Mouse (Mus musculus) neural tube, embryonic 12.5 days (tissue): Measurements from ENCODE around the gene Slit3. TPM values are rescaled to one million over a fixed set of nuclear protein-coding genes. Genes with fewer than 3 reads are reported as not detected.

Experiments used
- ATAC-seq: fragments of 200-750 bp; cut with Nextera tagmentation; 2 replicates; pipeline ENCODE4 v1.8.0; 2017; ENCODE audit warnings: low read depth, mild to moderate bottlenecking, moderate TSS enrichment, moderate library complexity; ENCODE audit not compliant: low FRiP score
- H3K27ac ChIP-seq: fragments of 300-500 bp; sonication (generic); 2 replicates; pipeline ENCODE4 v1.5.1; 2016
- H3K27me3 ChIP-seq: fragments of 300-500 bp; sonication (generic); replicated peaks from 2 replicates; pipeline ENCODE4 v1.6.1; 2016; ENCODE audit warnings: mild to moderate bottlenecking
- H3K36me3 ChIP-seq: fragments of 300-500 bp; sonication (generic); 2 replicates; pipeline ENCODE4 v1.6.1; 2016; ENCODE audit warnings: mild to moderate bottlenecking
- H3K4me1 ChIP-seq: fragments of 300-500 bp; sonication (generic); 2 replicates; pipeline ENCODE4 v1.6.1; 2016
- H3K4me2 ChIP-seq: fragments of 300-500 bp; sonication (generic); replicated peaks from 2 replicates; pipeline ENCODE4 v1.6.1; 2016; ENCODE audit warnings: mild to moderate bottlenecking
- H3K4me3 ChIP-seq: fragments of 300-500 bp; sonication (generic); 2 replicates; pipeline ENCODE4 v1.5.1; 2016
- H3K9ac ChIP-seq: fragments of 300-500 bp; sonication (generic); 2 replicates; pipeline ENCODE4 v1.6.1; 2016; ENCODE audit warnings: mild to moderate bottlenecking
- H3K9me3 ChIP-seq: fragments of 300-500 bp; sonication (generic); 2 replicates; pipeline ENCODE4 v1.6.1; 2016; ENCODE audit warnings: mild to moderate bottlenecking
- WGBS: fragments of 180-500 bp; shearing (Covaris S2); methylation state at CpG from one replicate; pipeline ENCODE4 v1.1.7; 2016; 5-methylcytosine and 5-hydroxymethylcytosine counted together
- polyA plus RNA-seq: library from polyadenylated mRNA; unstranded; fragments of >200 nt; fragmentation: Nextera tagmentation; extraction: Ambion mirVana; gene quantifications from 2 replicates; pipeline ENCODE4 v1.2.1, GENCODE M21; 2016

The Slit3 gene
- polyA plus RNA-seq, 1 experiment from 2014 or later = 65.0 TPM

- Histone ChIP-seq H3K4me1 (peaks cover 24% of the 10 kb centered on the region), H3K4me3 (no peak overlapping the region), H3K4me2 (0 out of 2 replicates have a peak overlapping the region, but pooled peaks have one; percentile 7), H3K27ac (no peak overlapping the region), H3K9ac (no peak overlapping the region), H3K27me3 (peaks cover 4% of the 10 kb centered on the region; the same call in 1 of the 2 replicates), H3K9me3 (no peaks in the 10 kb centered on the region), H3K36me3 (no peaks in the 10 kb centered on the region)
- ATAC-seq = no peak
- 21% methylated on average over 12 of the region's 12 CpGs for WGBS
Measured at GRCm38 (mm10) chr11:35282825-35283571, 162.0 kb downstream of the Slit3 start.

- Histone ChIP-seq H3K27ac (no peak overlapping the region), H3K9ac (no peak overlapping the region), H3K4me1 (peaks cover 16% of the 10 kb centered on the region), H3K4me3 (no peak overlapping the region), H3K36me3 (no peaks in the 10 kb centered on the region), H3K27me3 (peaks cover 4% of the 10 kb centered on the region; the same call in 1 of the 2 replicates), H3K9me3 (no peaks in the 10 kb centered on the region), H3K4me2 (no peak overlapping the region)
- WGBS = 35% methylated on average over 3 of the region's 3 CpGs
- no peak for ATAC-seq
Measured at GRCm38 (mm10) chr11:35283767-35284166, 162.7 kb downstream of the Slit3 start.

GRCm38 (mm10) chr11:35286578-35287390, 165.8 kb downstream of the Slit3 start:
- H3K36me3 ChIP-seq = no peaks in the 10 kb centered on the region
- ATAC-seq = no peak
- no peak overlapping the region for H3K4me3 ChIP-seq
- H3K27ac ChIP-seq = no peak overlapping the region
- H3K27me3 ChIP-seq = peaks cover 3% of the 10 kb centered on the region; the same call in 1 of the 2 replicates
- H3K4me2 ChIP-seq = no peak overlapping the region
- WGBS = 74% methylated on average over 13 of the region's 13 CpGs
- peaks cover 12% of the 10 kb centered on the region for H3K4me1 ChIP-seq
- no peak overlapping the region for H3K9ac ChIP-seq
- no peaks in the 10 kb centered on the region for H3K9me3 ChIP-seq

GRCm38 (mm10) chr11:35288056-35288455, 167.0 kb downstream of the Slit3 start:
- H3K9me3 ChIP-seq = no peaks in the 10 kb centered on the region
- H3K4me3 ChIP-seq = no peak overlapping the region
- no peak overlapping the region for H3K4me2 ChIP-seq
- peaks cover 9% of the 10 kb centered on the region for H3K4me1 ChIP-seq
- WGBS = 92% methylated on average over 7 of the region's 7 CpGs
- no peaks in the 10 kb centered on the region for H3K36me3 ChIP-seq
- no peaks in the 10 kb centered on the region; the same call in 1 of the 2 replicates for H3K27me3 ChIP-seq
- no peak for ATAC-seq
- no peak overlapping the region for H3K27ac ChIP-seq
- no peak overlapping the region for H3K9ac ChIP-seq

GRCm38 (mm10) chr11:35288761-35289278, 167.8 kb downstream of the Slit3 start:
- Histone ChIP-seq H3K9me3 (no peaks in the 10 kb centered on the region), H3K27ac (no peak overlapping the region), H3K27me3 (no peaks in the 10 kb centered on the region; the same call in 1 of the 2 replicates), H3K4me3 (no peak overlapping the region), H3K36me3 (no peaks in the 10 kb centered on the region), H3K4me2 (no peak overlapping the region), H3K4me1 (peaks cover 2% of the 10 kb centered on the region; the same call in 1 of the 2 replicates), H3K9ac (no peak overlapping the region)
- no peak for ATAC-seq
- WGBS = 87% methylated on average over 14 of the region's 14 CpGs

- 71% methylated on average over 8 of the region's 8 CpGs for WGBS
- H3K9me3 ChIP-seq = no peaks in the 10 kb centered on the region
- no peak overlapping the region for H3K9ac ChIP-seq
- H3K4me1 ChIP-seq = peaks cover 10% of the 10 kb centered on the region
- H3K27ac ChIP-seq = no peak overlapping the region
- H3K27me3 ChIP-seq = no peaks in the 10 kb centered on the region; the same call in 1 of the 2 replicates
- H3K36me3 ChIP-seq = no peaks in the 10 kb centered on the region
- no peak overlapping the region for H3K4me2 ChIP-seq
- no peak for ATAC-seq
- no peak overlapping the region for H3K4me3 ChIP-seq
Measured at GRCm38 (mm10) chr11:35292228-35292747, 171.3 kb downstream of the Slit3 start.

GRCm38 (mm10) chr11:35293197-35293596, 172.2 kb downstream of the Slit3 start:
- H3K4me3 ChIP-seq = no peak overlapping the region
- H3K9me3 ChIP-seq = no peaks in the 10 kb centered on the region
- no peaks in the 10 kb centered on the region for H3K36me3 ChIP-seq
- peaks cover 10% of the 10 kb centered on the region for H3K4me1 ChIP-seq
- no peak overlapping the region for H3K4me2 ChIP-seq
- 93% methylated on average over 5 of the region's 5 CpGs for WGBS
- peaks cover 5% of the 10 kb centered on the region for H3K27me3 ChIP-seq
- H3K9ac ChIP-seq = no peak overlapping the region
- H3K27ac ChIP-seq = no peak overlapping the region
- ATAC-seq = no peak

GRCm38 (mm10) chr11:35294670-35295069, 173.6 kb downstream of the Slit3 start:
- H3K9me3 ChIP-seq = no peaks in the 10 kb centered on the region
- no peak overlapping the region for H3K27ac ChIP-seq
- H3K36me3 ChIP-seq = no peaks in the 10 kb centered on the region
- H3K4me3 ChIP-seq = no peak overlapping the region
- ATAC-seq = no peak
- WGBS = 43% methylated on average over 7 of the region's 7 CpGs
- H3K9ac ChIP-seq = no peak overlapping the region
- H3K4me1 ChIP-seq = peaks cover 10% of the 10 kb centered on the region
- no peak overlapping the region for H3K4me2 ChIP-seq
- peaks cover 5% of the 10 kb centered on the region for H3K27me3 ChIP-seq

GRCm38 (mm10) chr11:35295162-35295799, 174.3 kb downstream of the Slit3 start:
- no peak overlapping the region for H3K4me2 ChIP-seq
- H3K27me3 ChIP-seq = peaks cover 5% of the 10 kb centered on the region
- no peak overlapping the region for H3K27ac ChIP-seq
- no peaks in the 10 kb centered on the region for H3K36me3 ChIP-seq
- peak; percentile 64 for ATAC-seq
- no peak overlapping the region for H3K4me3 ChIP-seq
- no peaks in the 10 kb centered on the region for H3K9me3 ChIP-seq
- H3K4me1 ChIP-seq = peaks cover 10% of the 10 kb centered on the region
- WGBS = 43% methylated on average over 3 of the region's 3 CpGs
- H3K9ac ChIP-seq = no peak overlapping the region

- no peaks in the 10 kb centered on the region for H3K9me3 ChIP-seq
- H3K4me3 ChIP-seq = no peak overlapping the region
- H3K9ac ChIP-seq = no peak overlapping the region
- H3K36me3 ChIP-seq = no peaks in the 10 kb centered on the region
- peaks cover 5% of the 10 kb centered on the region for H3K27me3 ChIP-seq
- no peak for ATAC-seq
- 96% methylated on average over 5 of the region's 5 CpGs for WGBS
- H3K27ac ChIP-seq = no peak overlapping the region
- H3K4me2 ChIP-seq = no peak overlapping the region
- peaks cover 10% of the 10 kb centered on the region for H3K4me1 ChIP-seq
Measured at GRCm38 (mm10) chr11:35296803-35297202, 175.8 kb downstream of the Slit3 start.

- 80% methylated on average over 5 of the region's 5 CpGs for WGBS
- no peak overlapping the region for H3K27ac ChIP-seq
- peaks cover 5% of the 10 kb centered on the region for H3K27me3 ChIP-seq
- H3K4me2 ChIP-seq = no peak overlapping the region
- no peak for ATAC-seq
- H3K4me3 ChIP-seq = no peak overlapping the region
- no peaks in the 10 kb centered on the region for H3K36me3 ChIP-seq
- H3K9me3 ChIP-seq = no peaks in the 10 kb centered on the region
- H3K9ac ChIP-seq = no peak overlapping the region
- peaks cover 10% of the 10 kb centered on the region for H3K4me1 ChIP-seq
Measured at GRCm38 (mm10) chr11:35297319-35297718, 176.3 kb downstream of the Slit3 start.
